Mouse (Mus musculus): ENCODE results near the gene Ppil3. TPM values are rescaled to one million over a fixed set of nuclear protein-coding genes. Genes with fewer than 3 reads are reported as not detected.
A peak's percentile ranks its signal among the peaks of the same experiment; 100 is the strongest.

The Ppil3 gene
- total RNA-seq (2018; cell fraction: chromatin; rRNA removed) = 10 to 100 TPM in 21 of 26 experiments, 1 to 10 TPM in 5; 4.1 to 45.4 (median 23.8) TPM
- total RNA-seq (2018; cell fraction: cytosol; rRNA removed) = 10 to 100 TPM; 19.2 to 44.9 (median 32.2) TPM
- total RNA-seq (2018; cell fraction: nucleus; rRNA removed) = 10 to 100 TPM in 21 of 26 experiments, 1 to 10 TPM in 5; 6.3 to 44.6 (median 16.7) TPM
- 25.5 to 49.0 TPM (median 45.3 TPM) in 3 replicates for polyA plus RNA-seq (2018)

DNA sequence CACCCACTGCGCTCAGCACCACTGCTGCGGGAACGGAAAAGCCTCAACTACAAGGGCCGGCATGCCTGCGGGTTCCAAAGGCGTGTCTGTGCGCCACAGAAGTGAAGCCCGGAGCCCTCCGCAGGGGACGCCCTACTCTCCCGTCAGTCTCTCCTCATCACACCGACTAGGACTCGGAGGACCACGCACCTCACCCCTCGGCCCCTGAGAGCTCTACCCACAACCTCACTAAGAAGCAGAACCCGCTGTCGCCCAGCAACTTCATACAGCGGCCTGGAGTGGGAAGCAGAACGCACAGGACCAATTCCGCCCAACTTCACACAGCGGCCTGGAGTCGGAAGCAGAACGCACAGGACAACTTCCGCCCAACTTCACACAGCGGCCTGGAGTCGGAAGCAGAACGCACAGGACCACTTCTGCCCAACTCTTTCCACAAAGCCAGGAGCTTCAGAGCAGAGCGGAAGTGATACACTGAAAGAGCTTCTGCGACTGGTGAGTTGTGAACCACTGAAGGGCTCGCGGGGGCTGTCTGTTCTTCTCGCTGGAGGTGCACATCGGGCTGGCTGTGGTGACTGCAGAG lies at the start of gene Ppil3, which contains the start of gene Nif3l1:
TSS of gene Ppil3 (minus strand) at position 344 of the 580 bp plus-strand sequence.
TSS of gene Nif3l1 (plus strand) at position 9 of the 580 bp plus-strand sequence.
- H3K79me2 ChIP-seq (ENCODE audit: inconsistent target) = peaks cover 49% of the 10 kb centered on the region
- under 1% methylated on average over 33 of the region's 33 CpGs for WGBS (ENCODE audit: missing documents)
- peak within 1 kb of the TSS; percentile 86 for H3K4me3 ChIP-seq (ENCODE audit: inconsistent target)
- H3K27ac ChIP-seq = peak within 1 kb of the TSS; percentile 77
- peaks cover 19% of the 10 kb centered on the region for H3K36me3 ChIP-seq (ENCODE audit: inconsistent target)

DNA sequence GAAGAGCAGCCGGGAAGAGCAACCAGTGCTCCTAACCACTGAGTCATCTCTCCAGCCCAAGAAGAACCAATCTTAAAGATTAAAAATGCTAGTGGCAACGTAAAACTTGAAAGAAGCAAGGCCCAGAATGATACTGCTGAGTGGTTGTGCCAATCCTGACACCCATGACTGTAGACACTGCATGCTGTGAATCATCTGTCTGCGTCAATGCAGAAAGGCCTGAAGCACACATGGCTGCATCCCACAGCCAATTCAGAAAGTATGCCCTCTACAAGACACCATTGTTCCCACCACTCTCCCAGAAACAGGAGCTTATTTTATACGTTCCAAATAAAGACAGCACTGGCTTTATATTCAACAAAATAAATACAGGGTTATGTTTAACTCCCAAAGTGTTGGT lies 37.4 kb upstream of the Ppil3 start:
- no peak overlapping the region for H3K4me3 ChIP-seq (ENCODE audit: inconsistent target)
- no peak overlapping the region for H3K27ac ChIP-seq
- no peaks in the 10 kb centered on the region for H3K79me2 ChIP-seq (ENCODE audit: inconsistent target)
- 94% methylated on average over 4 of the region's 4 CpGs for WGBS (ENCODE audit: missing documents)
- H3K36me3 ChIP-seq (ENCODE audit: inconsistent target) = peaks cover 33% of the 10 kb centered on the region; the same call in 1 of the 2 replicates

DNA sequence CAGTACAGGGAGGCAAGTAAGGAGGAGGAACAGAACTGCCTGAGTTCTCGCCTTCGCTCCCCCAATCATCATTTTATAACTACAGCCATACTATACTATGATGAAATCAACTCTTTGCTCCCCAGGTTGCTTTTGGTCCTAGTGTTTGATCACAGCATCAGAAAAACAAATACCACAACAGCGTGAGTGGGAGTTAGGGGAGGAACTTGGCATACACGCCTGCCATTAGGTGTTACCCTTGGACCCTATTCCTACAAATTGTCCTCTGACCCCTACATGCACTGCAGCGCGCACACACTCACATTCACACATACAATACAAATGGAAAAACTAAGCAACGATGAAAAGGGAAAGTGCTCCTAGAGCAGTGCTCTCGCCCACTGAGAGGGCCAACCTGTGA lies 30.4 kb upstream of the Ppil3 start:
- H3K4me3 ChIP-seq (ENCODE audit: inconsistent target) = no peak overlapping the region
- H3K27ac ChIP-seq = no peak overlapping the region
- no peaks in the 10 kb centered on the region for H3K79me2 ChIP-seq (ENCODE audit: inconsistent target)
- WGBS (ENCODE audit: missing documents) = 96% methylated on average over 6 of the region's 8 CpGs
- H3K36me3 ChIP-seq (ENCODE audit: inconsistent target) = peaks cover 52% of the 10 kb centered on the region

DNA sequence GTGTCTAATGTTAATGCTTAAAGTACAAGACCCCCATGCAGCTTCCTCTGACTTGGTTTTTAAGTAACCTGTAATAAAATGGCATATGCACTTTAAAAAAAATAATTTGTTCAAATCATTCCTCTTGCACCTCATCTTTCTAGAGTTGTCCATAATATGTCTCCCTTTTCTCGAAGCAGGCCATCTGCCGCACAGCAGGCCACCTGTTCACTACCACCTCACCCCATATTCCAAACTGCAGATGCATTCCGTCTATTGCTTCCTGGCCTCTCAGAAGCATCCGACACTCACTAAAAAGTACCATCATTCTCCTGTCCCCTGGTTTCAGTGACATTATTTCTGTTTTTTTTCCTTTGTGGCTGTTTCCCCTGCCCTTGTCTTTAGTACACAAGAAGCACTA lies 20.3 kb upstream of the Ppil3 start:
- Histone ChIP-seq H3K36me3 (ENCODE audit: inconsistent target) (peaks cover 59% of the 10 kb centered on the region), H3K4me3 (ENCODE audit: inconsistent target) (no peak overlapping the region), H3K27ac (no peak overlapping the region), H3K79me2 (ENCODE audit: inconsistent target) (no peaks in the 10 kb centered on the region)
- WGBS (ENCODE audit: missing documents) = 98% methylated on average over 4 of the region's 4 CpGs

DNA sequence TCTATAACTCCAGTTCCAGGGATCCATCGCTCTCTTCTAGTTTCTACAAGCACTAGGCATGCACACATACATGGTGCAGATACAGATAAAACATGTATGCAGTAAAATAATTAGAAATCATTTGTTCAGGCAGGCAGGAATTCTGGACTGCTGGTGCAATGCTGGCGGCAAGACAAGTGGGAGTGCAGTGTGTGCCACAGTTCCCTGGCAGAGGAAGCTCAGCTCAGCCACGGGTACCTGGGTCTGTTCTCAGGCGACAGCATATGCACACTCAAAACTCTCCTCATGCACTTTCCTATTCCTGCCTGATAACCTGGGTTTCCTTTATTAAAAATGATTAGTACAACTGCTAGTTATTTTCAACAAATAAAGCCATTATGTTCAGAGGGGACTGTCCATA lies 19.8 kb upstream of the Ppil3 start:
- Histone ChIP-seq H3K36me3 (ENCODE audit: inconsistent target) (peaks cover 59% of the 10 kb centered on the region), H3K27ac (no peak overlapping the region), H3K4me3 (ENCODE audit: inconsistent target) (no peak overlapping the region), H3K79me2 (ENCODE audit: inconsistent target) (no peaks in the 10 kb centered on the region)
- WGBS (ENCODE audit: missing documents) = 93% methylated on average over 4 of the region's 4 CpGs

DNA sequence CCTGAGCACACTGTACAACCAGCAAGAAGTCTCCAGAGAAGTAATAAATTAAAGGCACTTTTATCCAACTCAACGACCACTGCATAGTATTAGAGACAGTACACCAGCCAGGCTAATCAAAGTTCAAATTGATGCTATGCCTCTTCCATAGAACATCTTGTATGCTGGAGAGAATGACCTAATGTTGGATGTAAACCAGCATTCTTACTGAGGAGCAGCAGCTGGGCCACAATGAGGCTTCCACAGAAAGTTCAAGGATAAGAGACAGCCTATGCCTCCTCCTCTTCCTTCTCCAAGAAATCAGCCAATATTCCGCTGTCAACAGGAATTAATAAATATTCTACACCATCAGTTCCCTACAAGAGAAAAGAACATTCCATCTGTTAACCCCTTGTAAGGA lies 18.6 kb upstream of the Ppil3 start:
- H3K4me3 ChIP-seq (ENCODE audit: inconsistent target) = no peak overlapping the region
- WGBS (ENCODE audit: missing documents) = 96% methylated on average over 2 of the region's 2 CpGs
- H3K27ac ChIP-seq = no peak overlapping the region
- H3K79me2 ChIP-seq (ENCODE audit: inconsistent target) = no peaks in the 10 kb centered on the region
- H3K36me3 ChIP-seq (ENCODE audit: inconsistent target) = peaks cover 48% of the 10 kb centered on the region; the same call in 1 of the 2 replicates

DNA sequence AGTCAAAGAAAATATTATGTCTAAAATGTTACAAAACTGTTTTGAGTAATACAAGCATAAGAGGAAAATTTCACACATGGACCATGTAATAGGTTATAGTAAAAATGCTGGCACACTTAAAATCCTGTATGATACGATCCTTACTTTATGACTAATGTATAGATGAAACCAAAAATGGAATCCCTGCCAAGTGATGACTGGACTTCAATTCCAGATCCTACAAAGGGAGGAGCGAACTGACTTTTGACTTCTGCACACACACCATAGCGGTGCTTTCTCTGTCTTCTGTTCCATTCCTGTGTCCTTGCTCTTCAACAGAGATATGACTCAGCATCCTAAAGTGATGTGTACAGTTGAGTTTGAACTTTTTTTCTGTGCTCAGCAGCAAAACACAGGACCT lies 15.3 kb upstream of the Ppil3 start:
- no peaks in the 10 kb centered on the region for H3K79me2 ChIP-seq (ENCODE audit: inconsistent target)
- H3K4me3 ChIP-seq (ENCODE audit: inconsistent target) = no peak overlapping the region
- 100% methylated on average over 3 of the region's 3 CpGs for WGBS (ENCODE audit: missing documents)
- peaks cover 49% of the 10 kb centered on the region; the same call in 1 of the 2 replicates for H3K36me3 ChIP-seq (ENCODE audit: inconsistent target)
- H3K27ac ChIP-seq = no peak overlapping the region

DNA sequence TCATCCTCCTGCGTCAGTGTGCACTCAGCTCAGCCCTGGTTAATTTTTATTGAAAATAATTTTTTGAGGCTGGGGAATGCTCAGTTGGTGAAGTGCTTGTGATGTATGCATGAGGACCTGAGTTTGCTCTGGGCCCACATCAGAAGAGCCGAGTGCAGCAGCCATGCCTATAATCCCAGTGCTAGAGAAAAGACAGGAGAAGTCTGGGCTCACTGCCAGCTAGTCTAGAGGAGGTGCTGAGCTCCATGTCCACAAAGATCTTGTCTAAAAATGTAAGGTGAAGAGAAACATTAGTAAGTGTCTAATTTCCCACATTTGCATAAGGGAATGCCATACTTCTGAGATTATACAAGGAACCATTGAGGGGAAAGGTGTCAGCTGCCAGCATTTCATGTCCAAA lies 13.6 kb upstream of the Ppil3 start:
- no peaks in the 10 kb centered on the region for H3K79me2 ChIP-seq (ENCODE audit: inconsistent target)
- 100% methylated on average over 2 of the region's 2 CpGs for WGBS (ENCODE audit: missing documents)
- peaks cover 34% of the 10 kb centered on the region; the same call in 1 of the 2 replicates for H3K36me3 ChIP-seq (ENCODE audit: inconsistent target)
- H3K27ac ChIP-seq = no peak overlapping the region
- H3K4me3 ChIP-seq (ENCODE audit: inconsistent target) = no peak overlapping the region

DNA sequence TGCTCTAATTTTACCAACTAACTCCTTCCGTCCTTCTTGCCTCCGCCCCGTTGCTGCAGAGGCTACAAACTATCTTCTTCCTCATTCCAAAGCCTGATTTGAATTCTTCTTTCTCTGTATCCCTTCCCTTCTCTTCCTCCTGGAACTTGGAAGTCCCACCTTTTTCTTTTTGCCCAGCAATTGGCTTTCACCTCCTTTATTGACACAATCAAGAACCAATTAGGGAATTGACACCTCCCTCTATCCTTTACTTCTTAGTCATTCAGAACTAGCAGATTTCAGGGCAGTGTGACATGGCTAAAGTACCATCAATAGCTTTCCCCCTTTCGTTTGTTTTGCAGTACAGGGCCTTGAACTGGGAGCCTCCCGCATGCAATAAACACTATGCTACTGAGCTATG lies 12.9 kb upstream of the Ppil3 start:
- no peaks in the 10 kb centered on the region for H3K79me2 ChIP-seq (ENCODE audit: inconsistent target)
- no peak overlapping the region for H3K4me3 ChIP-seq (ENCODE audit: inconsistent target)
- H3K27ac ChIP-seq = no peak overlapping the region
- peaks cover 32% of the 10 kb centered on the region; the same call in 1 of the 2 replicates for H3K36me3 ChIP-seq (ENCODE audit: inconsistent target)
- 85% methylated on average over 5 of the region's 5 CpGs for WGBS (ENCODE audit: missing documents)

DNA sequence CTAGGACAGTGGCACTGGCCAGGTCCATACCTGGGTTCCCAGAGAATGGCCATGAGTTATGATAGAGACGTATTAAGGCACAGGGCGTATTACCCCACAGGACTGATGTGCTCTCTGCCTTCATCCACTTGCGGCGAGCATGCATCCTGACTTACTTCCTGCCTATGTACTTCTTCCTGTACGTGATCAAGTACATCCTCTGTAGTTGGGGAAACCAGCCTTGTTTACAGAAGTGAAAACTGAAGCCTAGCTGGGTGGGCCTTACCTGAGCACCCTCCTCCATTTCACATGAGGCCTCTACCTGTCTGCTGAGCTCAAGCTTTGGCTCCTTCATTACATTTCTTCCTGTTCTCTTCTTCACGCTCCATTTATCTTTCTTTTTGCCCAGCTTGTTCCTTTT lies 9.0 kb upstream of the Ppil3 start:
- Histone ChIP-seq H3K4me3 (ENCODE audit: inconsistent target) (no peak overlapping the region), H3K79me2 (ENCODE audit: inconsistent target) (peaks cover 7% of the 10 kb centered on the region; the same call in 1 of the 2 replicates), H3K27ac (no peak overlapping the region), H3K36me3 (ENCODE audit: inconsistent target) (peaks cover 16% of the 10 kb centered on the region; the same call in 1 of the 2 replicates)
- 73% methylated on average over 6 of the region's 6 CpGs for WGBS (ENCODE audit: missing documents)

DNA sequence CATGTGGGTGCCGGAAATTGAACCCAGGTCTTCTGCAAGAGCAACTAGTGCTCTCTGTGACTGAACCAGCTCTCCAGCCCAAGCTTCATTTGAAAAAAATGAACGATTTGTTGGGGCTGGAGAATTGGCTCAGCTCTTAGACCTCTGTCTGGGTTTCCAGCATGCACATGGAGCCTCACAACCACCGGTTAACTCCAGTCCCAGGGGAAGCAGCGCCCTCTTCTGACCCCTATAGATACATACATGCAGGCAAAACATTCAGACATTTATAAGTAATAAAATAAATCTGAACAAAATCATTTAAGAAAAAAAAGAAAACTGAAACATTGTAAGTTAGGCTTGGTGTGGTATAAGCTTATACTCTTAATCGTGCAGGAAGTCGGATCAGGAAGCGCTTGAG lies 3.1 kb upstream of the Ppil3 start:
- Histone ChIP-seq H3K36me3 (ENCODE audit: inconsistent target) (peaks cover 7% of the 10 kb centered on the region; the same call in 1 of the 2 replicates), H3K4me3 (ENCODE audit: inconsistent target) (no peak overlapping the region), H3K79me2 (ENCODE audit: inconsistent target) (peaks cover 49% of the 10 kb centered on the region), H3K27ac (no peak overlapping the region)
- 78% methylated on average over 7 of the region's 7 CpGs for WGBS (ENCODE audit: missing documents)

DNA sequence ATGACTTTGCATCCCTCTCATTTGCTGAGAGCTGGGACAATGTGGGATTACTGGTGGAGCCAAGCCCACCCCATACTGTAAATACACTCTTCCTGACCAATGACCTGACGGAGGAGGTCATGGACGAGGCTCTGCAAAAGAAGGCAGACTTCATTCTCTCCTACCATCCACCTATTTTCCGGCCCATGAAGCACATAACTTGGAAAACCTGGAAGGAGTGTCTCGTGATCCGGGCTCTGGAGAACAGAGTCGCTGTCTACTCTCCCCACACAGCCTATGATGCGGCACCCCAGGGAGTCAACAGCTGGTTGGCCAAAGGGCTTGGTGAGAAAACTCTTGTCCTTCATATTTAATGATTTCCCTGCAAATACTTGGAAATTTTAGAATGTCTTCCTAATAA lies 2.5 kb upstream of the Ppil3 start:
- WGBS (ENCODE audit: missing documents) = 93% methylated on average over 7 of the region's 7 CpGs

DNA sequence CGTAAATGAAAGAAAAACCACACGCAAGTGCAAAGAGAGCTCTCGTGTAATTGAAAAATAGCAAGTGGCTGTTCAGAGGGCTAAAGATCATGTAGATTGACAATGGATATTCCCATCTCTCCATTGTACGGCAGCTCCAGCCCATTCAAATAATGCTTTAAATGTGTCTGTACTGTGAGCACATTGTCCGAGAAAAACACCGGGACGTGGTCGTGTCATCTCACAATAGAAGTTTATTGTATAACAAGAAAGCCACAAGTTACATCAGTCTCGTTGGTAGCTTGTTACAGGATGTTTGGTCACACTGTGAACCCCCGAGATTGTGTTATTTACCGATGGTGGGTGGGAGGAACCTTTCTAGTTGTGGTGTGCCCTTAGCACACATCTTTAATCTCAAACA lies 575 bp upstream of the Ppil3 start:
- peak overlapping the region; percentile 86 for H3K4me3 ChIP-seq (ENCODE audit: inconsistent target)
- WGBS (ENCODE audit: missing documents) = 1% methylated on average over 11 of the region's 11 CpGs
- peaks cover 49% of the 10 kb centered on the region for H3K79me2 ChIP-seq (ENCODE audit: inconsistent target)
- H3K36me3 ChIP-seq (ENCODE audit: inconsistent target) = peaks cover 12% of the 10 kb centered on the region; the same call in 1 of the 2 replicates
- H3K27ac ChIP-seq = peak overlapping the region; percentile 77

More for the DNA sequence above, 2.5 kb upstream of the Ppil3 start:
- H3K79me2 ChIP-seq (ENCODE audit: inconsistent target) = peaks cover 49% of the 10 kb centered on the region
- no peak overlapping the region for H3K4me3 ChIP-seq (ENCODE audit: inconsistent target)
- no peak overlapping the region for H3K27ac ChIP-seq
- H3K36me3 ChIP-seq (ENCODE audit: inconsistent target) = peaks cover 1% of the 10 kb centered on the region; the same call in 1 of the 2 replicates

DNA sequence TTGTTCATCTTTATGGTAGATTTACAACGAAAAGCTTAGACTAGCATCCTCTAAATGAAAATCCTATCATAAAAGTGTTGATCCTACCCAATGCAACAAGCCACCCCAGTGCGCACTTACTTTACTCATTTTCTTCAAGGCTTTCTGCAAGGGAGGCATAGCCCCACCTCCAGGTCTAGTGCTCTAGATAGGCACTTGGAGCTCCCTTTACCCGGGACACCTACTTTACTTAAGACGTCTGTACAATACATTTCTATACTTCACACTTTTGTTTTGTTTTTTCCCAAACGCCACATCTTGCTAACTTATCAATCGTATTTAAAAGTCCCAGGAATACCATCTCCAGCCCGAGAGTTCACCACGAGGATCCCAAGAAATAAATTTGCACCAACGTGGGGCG lies 595 bp downstream of the Ppil3 start:
- WGBS (ENCODE audit: missing documents) = 10% methylated on average over 10 of the region's 10 CpGs
- Histone ChIP-seq H3K27ac (peak overlapping the region; percentile 77), H3K79me2 (ENCODE audit: inconsistent target) (peaks cover 45% of the 10 kb centered on the region), H3K36me3 (ENCODE audit: inconsistent target) (peaks cover 24% of the 10 kb centered on the region), H3K4me3 (ENCODE audit: inconsistent target) (peak overlapping the region; percentile 86)

DNA sequence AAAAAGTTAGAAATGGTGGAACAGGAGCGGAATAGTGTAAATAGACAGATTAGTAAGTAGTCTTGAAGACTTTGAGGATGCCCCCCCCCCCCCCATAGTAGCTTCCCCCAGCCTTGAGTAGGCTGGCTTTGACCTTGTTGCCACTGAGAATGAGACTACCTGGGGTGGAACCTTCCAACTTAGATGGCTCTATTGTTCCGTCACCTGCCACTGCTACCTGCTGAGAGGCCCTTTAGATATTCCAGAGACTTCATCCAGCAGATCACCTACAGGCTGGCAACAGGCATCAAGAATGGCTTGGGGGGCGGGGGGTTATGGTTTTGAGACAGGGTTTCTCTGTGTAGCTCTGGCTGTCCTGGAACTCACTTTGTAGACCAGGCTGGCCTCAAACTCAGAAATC lies 20.7 kb downstream of the Ppil3 start:
- Histone ChIP-seq H3K4me3 (ENCODE audit: inconsistent target) (no peak overlapping the region), H3K27ac (no peak overlapping the region), H3K79me2 (ENCODE audit: inconsistent target) (peaks cover 46% of the 10 kb centered on the region), H3K36me3 (ENCODE audit: inconsistent target) (peaks cover 20% of the 10 kb centered on the region)
- WGBS (ENCODE audit: missing documents) = 86% methylated on average over 3 of the region's 3 CpGs
